Comparison of ENCODE assay signal across 10 mouse cellular contexts in the genomic region with DNA sequence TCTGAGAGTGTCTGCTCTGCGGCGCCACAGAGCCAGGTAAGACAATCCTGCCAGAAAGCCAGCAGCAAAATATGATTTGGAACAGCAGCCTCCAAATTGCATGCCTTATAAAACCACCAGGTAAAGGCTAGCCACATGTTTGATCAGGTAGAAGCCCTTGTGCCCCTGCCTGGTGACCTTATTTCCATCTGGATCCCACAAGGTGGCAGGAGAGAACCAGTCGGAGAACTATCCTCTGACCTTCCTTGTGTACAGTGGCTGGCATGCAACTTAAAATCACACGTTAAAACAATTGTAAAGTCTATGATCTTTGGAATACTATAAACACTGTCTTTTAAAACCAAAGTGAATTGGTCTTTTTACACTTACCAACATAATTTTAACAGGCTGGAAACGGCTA. TPM values are rescaled to one million over a fixed set of nuclear protein-coding genes. Genes with fewer than 3 reads are reported as not detected.
DNase-seq lines count a peak whose midpoint lies in the region; ATAC-seq and TF ChIP-seq lines count a peak whose summit lies in the region.
"Had no signal": no experiment of that assay in that cellular context is flagged by ENCODE, and none has a peak within 500 bp of the region (broad histone marks: within the 10 kb centered on the region; RNA-seq: fewer than 3 reads in every experiment).

No protein-coding gene starts in this region.

- H3K4me2 ChIP-seq in kidney, postnatal 0 days (ENCODE audit: low read length), result no peak overlapping the region
- no peak overlapping the region for H3K4me2 ChIP-seq in kidney, embryonic 15.5 days
- H3K4me2 ChIP-seq: embryonic facial prominence, embryonic 15.5 days had no signal

- ATAC-seq in kidney, postnatal 0 days (replicated peaks; ENCODE audit: low FRiP score, low read depth), result no peak
- ATAC-seq in kidney, embryonic 15.5 days (replicated peaks; ENCODE audit: low FRiP score), result no peak

- TF ChIP-seq POLR2A in ES-Bruce4 (IDR thresholded peaks at IDR 0.05; ENCODE audit: insufficient read depth, low read length), result no peak

- DNase-seq in kidney, postnatal 0 days (ENCODE audit: low spot score), result peak; percentile 2
- peak; percentile 5 for DNase-seq in 3T3-L1 (ENCODE audit: low read depth, low spot score)
- peak; percentile 73 to 77 for DNase-seq in cerebellum, postnatal 14 days
- DNase-seq in urinary bladder, postnatal 14 days (ENCODE audit: low spot score), result no peak
- no peak for DNase-seq in testis, postnatal 10 days (ENCODE audit: low spot score)
- DNase-seq: adrenal gland, postnatal 25 days; thymus, postnatal 25 days had no signal

- no peaks in the 10 kb centered on the region for H3K27me3 ChIP-seq in kidney, postnatal 0 days (ENCODE audit: insufficient read depth, low read length)
- H3K27me3 ChIP-seq in kidney, embryonic 15.5 days, result no peaks in the 10 kb centered on the region
- H3K27me3 ChIP-seq in ES-Bruce4 (ENCODE audit: control insufficient read depth, insufficient read depth, low read length, poor library complexity, severe bottlenecking), result no peaks in the 10 kb centered on the region; the same call in 1 of the 2 replicates
- H3K27me3 ChIP-seq: embryonic facial prominence, embryonic 15.5 days had no signal

- no peaks in the 10 kb centered on the region for H3K36me3 ChIP-seq in kidney, postnatal 0 days (ENCODE audit: insufficient read depth, low read length)
- H3K36me3 ChIP-seq in kidney, embryonic 15.5 days, result no peaks in the 10 kb centered on the region
- no peaks in the 10 kb centered on the region for H3K36me3 ChIP-seq in ES-Bruce4 (ENCODE audit: control insufficient read depth, insufficient read depth, low read length, poor library complexity, severe bottlenecking)
- H3K36me3 ChIP-seq: embryonic facial prominence, embryonic 15.5 days had no signal

- no peak overlapping the region for H3K9ac ChIP-seq in kidney, postnatal 0 days (ENCODE audit: low read depth, low read length)
- no peak overlapping the region for H3K9ac ChIP-seq in kidney, embryonic 15.5 days
- no peak overlapping the region for H3K9ac ChIP-seq in ES-Bruce4 (ENCODE audit: low read depth, poor library complexity, severe bottlenecking)
- H3K9ac ChIP-seq: embryonic facial prominence, embryonic 15.5 days had no signal

- 53% methylated on average over 5 of the region's 5 CpGs for WGBS in kidney, postnatal 0 days
- 62% methylated on average over 5 of the region's 5 CpGs for WGBS in kidney, embryonic 15.5 days

- H3K4me1 ChIP-seq in kidney, postnatal 0 days (replicated peaks; ENCODE audit: insufficient read depth, low read length), result no peaks in the 10 kb centered on the region
- H3K4me1 ChIP-seq in kidney, embryonic 15.5 days, result no peaks in the 10 kb centered on the region
- no peaks in the 10 kb centered on the region for H3K4me1 ChIP-seq in ES-Bruce4 (ENCODE audit: control insufficient read depth, insufficient read depth, low read length)
- H3K4me1 ChIP-seq: embryonic facial prominence, embryonic 15.5 days had no signal

- H3K27ac ChIP-seq in kidney, postnatal 0 days, result no peak overlapping the region
- H3K27ac ChIP-seq in kidney, embryonic 15.5 days, result no peak overlapping the region
- no peak overlapping the region for H3K27ac ChIP-seq in ES-Bruce4 (ENCODE audit: insufficient read depth, low read length)
- H3K27ac ChIP-seq: embryonic facial prominence, embryonic 15.5 days had no signal

- H3K4me3 ChIP-seq in kidney, postnatal 0 days (replicated peaks; ENCODE audit: low read depth, low read length), result no peak overlapping the region
- H3K4me3 ChIP-seq in kidney, embryonic 15.5 days (replicated peaks), result no peak overlapping the region
- no peak overlapping the region for H3K4me3 ChIP-seq in ES-Bruce4 (ENCODE audit: low read depth, low read length)
- H3K4me3 ChIP-seq: embryonic facial prominence, embryonic 15.5 days had no signal

- TF ChIP-seq CTCF in kidney, postnatal 0 days (IDR thresholded peaks at IDR 0.05; ENCODE audit: low read depth), result peak; percentile 55; the same call in 1 of the 2 replicates
- TF ChIP-seq CTCF in ES-Bruce4 (IDR thresholded peaks at IDR 0.05; ENCODE audit: low read depth, low read length), result peak; percentile 35

- H3K9me3 ChIP-seq in kidney, postnatal 0 days (replicated peaks; ENCODE audit: low read length), result no peaks in the 10 kb centered on the region
- no peaks in the 10 kb centered on the region for H3K9me3 ChIP-seq in kidney, embryonic 15.5 days (replicated peaks)
- no peaks in the 10 kb centered on the region for H3K9me3 ChIP-seq in ES-Bruce4 (replicated peaks; ENCODE audit: control insufficient read depth, insufficient read depth, low read length, poor library complexity, severe bottlenecking)
- H3K9me3 ChIP-seq: embryonic facial prominence, embryonic 15.5 days had no signal

- TF ChIP-seq EP300 in ES-Bruce4 (IDR thresholded peaks at IDR 0.05; ENCODE audit: insufficient read depth, low read depth, low read length), result no peak

RNA-seq across cellular contexts. Expression of a gene that starts 32.5 kb away (rescaled TPM):
- 186 and 211 TPM in 2 replicates for polyA plus RNA-seq in kidney, postnatal 0 days (2015; fragmentation: Nextera tagmentation; extraction: Ambion mirVana)
- polyA plus RNA-seq in kidney, embryonic 15.5 days (2015; fragmentation: Nextera tagmentation; extraction: Ambion mirVana), result 94.4 and 97.5 TPM in 2 replicates
- polyA plus RNA-seq in ES-Bruce4 (2011; ENCODE audit: insufficient read depth, insufficient read length, low read depth, missing spikeins), result 32.4 and 38.6 TPM in 2 replicates

RNA-seq across cellular contexts. Expression of a gene that starts 32.8 kb away (rescaled TPM):
- polyA plus RNA-seq in kidney, postnatal 0 days (2015; fragmentation: Nextera tagmentation; extraction: Ambion mirVana), result 38.1 and 39.4 TPM in 2 replicates
- 43.1 and 43.2 TPM in 2 replicates for polyA plus RNA-seq in kidney, embryonic 15.5 days (2015; fragmentation: Nextera tagmentation; extraction: Ambion mirVana)
- 75.5 and 81.2 TPM in 2 replicates for polyA plus RNA-seq in ES-Bruce4 (2011; ENCODE audit: insufficient read depth, insufficient read length, low read depth, missing spikeins)

RNA-seq across cellular contexts. Expression of a gene that starts 51.0 kb away (rescaled TPM):
- 4.0 and 4.9 TPM in 2 replicates for polyA plus RNA-seq in kidney, postnatal 0 days (2015; fragmentation: Nextera tagmentation; extraction: Ambion mirVana)
- polyA plus RNA-seq in kidney, embryonic 15.5 days (2015; fragmentation: Nextera tagmentation; extraction: Ambion mirVana), result 6.9 and 8.3 TPM in 2 replicates
- polyA plus RNA-seq in ES-Bruce4 (2011; ENCODE audit: insufficient read depth, insufficient read length, low read depth, missing spikeins), result 6.4 and 6.6 TPM in 2 replicates

Comparison
In these comparisons a context has a peak if more than half of its experiments do, and no peak if none do; other contexts are left out.
1. DNase-seq: peak in kidney, postnatal 0 days (single experiment), 3T3-L1 (single experiment) and cerebellum, postnatal 14 days (2 of 2); none in urinary bladder, postnatal 14 days (single experiment) and testis, postnatal 10 days (single experiment).